Mouse (Mus musculus): ENCODE data around the gene Spi1. TPM values are rescaled to one million over a fixed set of nuclear protein-coding genes. Genes with fewer than 3 reads are reported as not detected.

The Spi1 gene
- total RNA-seq, 2 experiments from 2014 or later, result 4.0 to 5.0 TPM

Other genes starting within 250 kb of the Spi1 start
- gene Mtch2, start 235.2 kb upstream of the Spi1 start, total RNA-seq (2021), result 100 to 1,000 TPM; 203 to 215 TPM
- gene C1qtnf4, start 196.5 kb upstream of the Spi1 start, total RNA-seq (2021), result 1 to 10 TPM; 3.5 to 3.7 TPM
- gene Kbtbd4, start 177.7 kb upstream of the Spi1 start, total RNA-seq (2021), result 10 to 100 TPM; 18.3 to 26.0 TPM
- 1,000 to 10,000 TPM in 1 of 2 experiments, 100 to 1,000 TPM in 1; 874 to 1,007 TPM for gene Ndufs3, start 177.6 kb upstream of the Spi1 start, total RNA-seq (2021)
- 10 to 100 TPM; 70.7 to 74.4 TPM for gene Celf1, start 142.0 kb upstream of the Spi1 start, total RNA-seq (2021)
- gene Rapsn, start 46.8 kb upstream of the Spi1 start, total RNA-seq (2021), result 10 to 100 TPM; 17.6 to 18.5 TPM
- gene Psmc3, start 28.4 kb upstream of the Spi1 start, total RNA-seq (2021), result 100 to 1,000 TPM; 231 to 257 TPM
- gene Slc39a13, start 12.0 kb upstream of the Spi1 start, total RNA-seq (2021), result 10 to 100 TPM; 20.0 to 26.2 TPM
- 1,000 to 10,000 TPM; 1,572 to 1,905 TPM for gene Mybpc3, start 35.8 kb downstream of the Spi1 start, total RNA-seq (2021)
- gene Madd, start 101.4 kb downstream of the Spi1 start, total RNA-seq (2021), result 1 to 10 TPM; 6.0 to 6.1 TPM
- 10 to 100 TPM; 18.1 to 26.5 TPM for gene Nr1h3, start 120.4 kb downstream of the Spi1 start, total RNA-seq (2021)
- gene Acp2, start 120.5 kb downstream of the Spi1 start, total RNA-seq (2021), result 10 to 100 TPM; 15.1 to 20.2 TPM
- gene Ddb2, start 154.6 kb downstream of the Spi1 start, total RNA-seq (2021), result 1 to 10 TPM; 2.3 to 3.4 TPM
- gene Pacsin3, start 173.6 kb downstream of the Spi1 start, total RNA-seq (2021), result 100 to 1,000 TPM; 137 to 170 TPM
- 10 to 100 TPM; 52.1 to 54.1 TPM for gene Arfgap2, start 182.6 kb downstream of the Spi1 start, total RNA-seq (2021)

Data from heart, adult 18-20 months (tissue).